Mouse (Mus musculus) small intestine, adult 2 months (tissue): ENCODE measurements around the gene Cyp4x1.

Source experiments
- CTCF ChIP-seq: fragments of 200-500 bp; IDR thresholded peaks from 2 replicates; pipeline ENCODE4 v1.5.1; 2012; ENCODE audit warnings: low read depth, mild to moderate bottlenecking, control low read depth, inconsistent platforms, low read length, moderate library complexity, mixed read lengths; ENCODE audit not compliant: insufficient replicate concordance, insufficient read length; ENCODE audit errors: extremely low read depth
- POLR2A ChIP-seq: fragments of 200-500 bp; IDR thresholded peaks from 2 replicates; pipeline ENCODE4 v1.6.1; 2012; ENCODE audit warnings: low read depth, mild to moderate bottlenecking, control low read depth, inconsistent platforms, low read length, moderate library complexity

DNA sequence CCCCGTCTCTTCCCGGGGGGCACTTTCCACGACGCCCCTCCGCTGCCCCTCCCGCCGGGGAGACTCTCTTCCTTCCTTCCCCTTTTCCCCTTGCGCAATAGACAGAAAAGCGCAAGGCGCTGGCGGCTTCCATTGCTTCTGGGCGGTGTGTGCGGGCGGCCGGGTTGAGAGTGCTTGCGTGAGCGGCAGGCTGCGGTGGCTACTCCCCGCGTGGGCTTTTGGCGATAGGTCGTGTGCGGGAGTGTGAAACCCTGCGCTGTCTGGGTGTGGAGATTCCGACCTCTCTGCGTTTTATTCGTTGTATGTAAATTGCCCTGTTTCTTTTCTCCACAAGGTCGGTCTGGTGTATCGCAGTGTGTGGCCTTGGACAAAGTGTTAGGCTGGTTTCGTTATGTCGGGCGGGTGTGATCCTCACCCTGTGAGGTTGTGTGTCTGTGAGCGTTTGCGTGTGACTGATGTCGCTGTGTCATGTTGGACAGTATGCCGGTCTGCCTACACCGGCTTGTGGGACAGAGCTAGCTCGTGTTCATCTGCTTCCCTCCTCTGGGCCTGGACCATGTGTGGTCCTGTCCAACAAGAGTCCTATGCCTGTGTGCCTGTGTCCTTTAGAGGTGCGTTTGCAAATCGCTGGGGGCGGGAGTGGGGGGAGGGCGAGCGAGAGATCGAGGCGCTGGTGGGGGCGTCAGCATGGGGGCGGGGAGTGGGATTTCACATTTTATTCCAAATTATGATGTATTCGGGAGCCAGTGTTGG lies 77.0 kb downstream of the Cyp4x1 start:
- TF ChIP-seq CTCF, result no peak
- TF ChIP-seq POLR2A, result no peak
